Mouse (Mus musculus) liver, adult 2 months (tissue): ENCODE results near the gene Ptpn18. TPM values are rescaled to one million over a fixed set of nuclear protein-coding genes. Genes with fewer than 3 reads are reported as not detected.
"Not testable (repeated sequence)": the region's sequence is repeated elsewhere in the genome, so short reads cannot be mapped to it uniquely, and the experiment has no call there.

ENCODE experiments used
- DNase-seq: peaks from one replicate; pipeline ENCODE4 v3.0.0-alpha.2; 2011; ENCODE audit warnings: low read depth, low spot score; ENCODE audit errors: extremely low read depth
- H3K27ac ChIP-seq: fragments of 200-500 bp; replicated peaks from 2 replicates; pipeline ENCODE4 v1.5.1; 2012; ENCODE audit warnings: low read depth, mild to moderate bottlenecking, control low read depth, inconsistent platforms, low read length; ENCODE audit not compliant: insufficient read depth
- H3K27me3 ChIP-seq: fragments of 200-500 bp; 2 replicates; pipeline ENCODE4 v1.6.1; 2012; ENCODE audit warnings: mild to moderate bottlenecking, moderate library complexity, low read length, inconsistent platforms; ENCODE audit not compliant: control insufficient read depth, insufficient read depth
- H3K36me3 ChIP-seq: fragments of 200-500 bp; 2 replicates; pipeline ENCODE4 v1.6.1; 2012; ENCODE audit warnings: low read length, inconsistent platforms; ENCODE audit not compliant: control insufficient read depth, insufficient read depth
- H3K4me1 ChIP-seq: fragments of 200-500 bp; 2 replicates; pipeline ENCODE4 v1.6.1; 2011; ENCODE audit warnings: low read length; ENCODE audit not compliant: control insufficient read depth, insufficient read depth
- H3K4me3 ChIP-seq: fragments of 200-500 bp; 2 replicates; pipeline ENCODE4 v1.5.1; 2011; ENCODE audit warnings: low read depth, mild to moderate bottlenecking, control low read depth, low read length, moderate library complexity; ENCODE audit not compliant: insufficient read depth
- H3K79me2 ChIP-seq: fragments of 200-500 bp; 2 replicates; pipeline ENCODE4 v1.6.1; 2012; ENCODE audit warnings: inconsistent platforms, mild to moderate bottlenecking, low read length, moderate library complexity; ENCODE audit not compliant: control insufficient read depth, insufficient read depth
- H3K9ac ChIP-seq: fragments of 200-500 bp; 2 replicates; pipeline ENCODE4 v1.6.1; 2012; ENCODE audit warnings: low read depth, mild to moderate bottlenecking, control low read depth, inconsistent platforms, low read length
- CTCF ChIP-seq: fragments of 200-500 bp; IDR thresholded peaks from 2 replicates; pipeline ENCODE4 v1.5.1; 2011; ENCODE audit warnings: low read depth, low read length, control low read depth
- POLR2A ChIP-seq: fragments of 200-500 bp; IDR thresholded peaks from 2 replicates; pipeline ENCODE4 v1.6.1; 2011; ENCODE audit warnings: low read length, control low read depth; ENCODE audit not compliant: insufficient read depth; ENCODE audit errors: extremely low read depth
- WGBS: fragments of 180-500 bp; shearing (Covaris S2); methylation state at CpG from one replicate; pipeline ENCODE4 v1.1.7; 2018; 5-methylcytosine and 5-hydroxymethylcytosine counted together
- polyA plus RNA-seq: library from polyadenylated mRNA; depleted of rRNA; stranded (reverse); fragments of >200 nt; gene quantifications from 2 replicates; pipeline ENCODE4 v1.2.3, GENCODE M21; 2012
- total RNA-seq: library from RNA; depleted of rRNA; stranded (reverse); fragments of >200 nt; gene quantifications from 2 replicates; pipeline ENCODE4 v1.2.3, GENCODE M21; 2014

The Ptpn18 gene
- total and polyA plus RNA-seq, 2 experiments, result 9.6 to 25.4 TPM

GRCm38 (mm10) chr1:34432776-34433481 is 26.6 kb upstream of the Ptpn18 start:
- H3K27me3 ChIP-seq, result no peaks in the 10 kb centered on the region
- peak overlapping the region; percentile 41 for H3K9ac ChIP-seq
- TF ChIP-seq CTCF (no peak), POLR2A (no peak)
- H3K4me3 ChIP-seq, result peak overlapping the region; percentile 61
- H3K27ac ChIP-seq, result no peak overlapping the region
- peaks cover 4% of the 10 kb centered on the region; the same call in 1 of the 2 replicates for H3K4me1 ChIP-seq
- no peaks in the 10 kb centered on the region for H3K36me3 ChIP-seq
- WGBS, result 16% methylated on average over 35 of the region's 35 CpGs
- no peaks in the 10 kb centered on the region for H3K79me2 ChIP-seq
- DNase-seq, result peak; percentile 33

- TF ChIP-seq CTCF, result no peak
- TF ChIP-seq POLR2A, result no peak
- Histone ChIP-seq H3K4me3 (peak overlapping the region; percentile 59), H3K27ac (0 out of 2 replicates have a peak overlapping the region, but pooled peaks have one; percentile 12), H3K9ac (peak overlapping the region; percentile 32), H3K79me2 (no peaks in the 10 kb centered on the region), H3K4me1 (peaks cover 4% of the 10 kb centered on the region; the same call in 1 of the 2 replicates), H3K36me3 (no peaks in the 10 kb centered on the region), H3K27me3 (no peaks in the 10 kb centered on the region)
- 19% methylated on average over 19 of the region's 19 CpGs for WGBS
- DNase-seq, result peak; percentile 16
Measured at GRCm38 (mm10) chr1:34433891-34434521, 25.6 kb upstream of the Ptpn18 start.

DNA sequence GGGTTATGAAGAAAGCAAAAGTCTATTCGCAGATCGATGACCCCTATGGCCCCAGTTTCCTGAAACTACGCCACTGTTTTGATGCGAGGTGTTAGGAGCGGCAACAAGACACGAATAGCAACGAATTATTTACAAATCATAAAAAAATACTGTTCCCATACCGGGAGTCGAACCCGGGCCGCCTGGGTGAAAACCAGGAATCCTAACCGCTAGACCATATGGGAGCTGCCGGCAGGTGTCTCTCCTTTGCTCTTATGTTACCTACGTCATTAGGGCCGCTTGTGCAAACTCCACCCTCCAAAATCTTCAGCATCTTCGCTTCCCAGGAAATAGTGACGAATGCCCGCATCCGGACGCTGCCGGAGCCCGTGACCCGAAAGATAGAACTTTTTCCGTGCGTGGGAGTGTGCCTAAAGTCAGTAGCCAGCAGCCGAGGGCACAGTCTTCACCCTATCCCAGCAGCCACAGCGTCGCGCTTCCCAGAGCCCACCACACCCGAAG is 24.9 kb upstream of the Ptpn18 start:
- Histone ChIP-seq H3K27me3 (no peaks in the 10 kb centered on the region), H3K4me1 (peaks cover 4% of the 10 kb centered on the region; the same call in 1 of the 2 replicates), H3K27ac (peak overlapping the region; percentile 5; the same call in 1 of the 2 replicates), H3K9ac (peak overlapping the region; percentile 12; the same call in 1 of the 2 replicates), H3K4me3 (peak overlapping the region; percentile 52), H3K36me3 (no peaks in the 10 kb centered on the region), H3K79me2 (no peaks in the 10 kb centered on the region)
- DNase-seq, result peak; percentile 79
- no peak for TF ChIP-seq CTCF
- no peak for TF ChIP-seq POLR2A
- under 1% methylated on average over 30 of the region's 30 CpGs for WGBS

- no peak for DNase-seq
- 49% methylated on average over 8 of the region's 8 CpGs for WGBS
- Histone ChIP-seq H3K36me3 (no peaks in the 10 kb centered on the region), H3K79me2 (no peaks in the 10 kb centered on the region), H3K27me3 (no peaks in the 10 kb centered on the region), H3K4me3 (0 out of 2 replicates have a peak overlapping the region, but pooled peaks have one; percentile 52), H3K27ac (no peak overlapping the region; the same call in 1 of the 2 replicates), H3K4me1 (peaks cover 4% of the 10 kb centered on the region; the same call in 1 of the 2 replicates), H3K9ac (no peak overlapping the region; the same call in 1 of the 2 replicates)
- TF ChIP-seq CTCF (no peak), POLR2A (no peak)
Measured at GRCm38 (mm10) chr1:34435371-34436120, 24.0 kb upstream of the Ptpn18 start.

- 93% methylated on average over 3 of the region's 3 CpGs for WGBS
- H3K79me2 ChIP-seq, result no peaks in the 10 kb centered on the region
- no peak for TF ChIP-seq POLR2A
- TF ChIP-seq CTCF, result no peak
- H3K4me3 ChIP-seq, result no peak overlapping the region
- no peak overlapping the region for H3K9ac ChIP-seq
- H3K27ac ChIP-seq, result no peak overlapping the region
- no peaks in the 10 kb centered on the region for H3K27me3 ChIP-seq
- peaks cover 4% of the 10 kb centered on the region; the same call in 1 of the 2 replicates for H3K4me1 ChIP-seq
- no peaks in the 10 kb centered on the region for H3K36me3 ChIP-seq
- no peak for DNase-seq
Measured at GRCm38 (mm10) chr1:34436374-34436773, 23.2 kb upstream of the Ptpn18 start.

GRCm38 (mm10) chr1:34437366-34437765 is 22.2 kb upstream of the Ptpn18 start:
- 94% methylated on average over 8 of the region's 8 CpGs for WGBS
- H3K4me1 ChIP-seq, H3K4me3 ChIP-seq, H3K27me3 ChIP-seq, H3K79me2 ChIP-seq, H3K9ac ChIP-seq, DNase-seq, H3K27ac ChIP-seq, H3K36me3 ChIP-seq: not testable (repeated sequence)
